Mouse (Mus musculus) testis, postnatal 14 days (tissue): ENCODE data around the gene Wdsub1.
"Not testable (repeated sequence)": the region's sequence is repeated elsewhere in the genome, so short reads cannot be mapped to it uniquely, and the experiment has no call there.

Experiments
- DNase-seq: peaks from one replicate; pipeline ENCODE4 v3.0.0; 2021; ENCODE audit warnings: low spot score

The Wdsub1 gene

GRCm38 (mm10) chr2:59881831-59882741 is at the start of gene Wdsub1:
TSS of gene Wdsub1 (minus strand) at chr2:59882591.
- peak; percentile 95 for DNase-seq

DNA sequence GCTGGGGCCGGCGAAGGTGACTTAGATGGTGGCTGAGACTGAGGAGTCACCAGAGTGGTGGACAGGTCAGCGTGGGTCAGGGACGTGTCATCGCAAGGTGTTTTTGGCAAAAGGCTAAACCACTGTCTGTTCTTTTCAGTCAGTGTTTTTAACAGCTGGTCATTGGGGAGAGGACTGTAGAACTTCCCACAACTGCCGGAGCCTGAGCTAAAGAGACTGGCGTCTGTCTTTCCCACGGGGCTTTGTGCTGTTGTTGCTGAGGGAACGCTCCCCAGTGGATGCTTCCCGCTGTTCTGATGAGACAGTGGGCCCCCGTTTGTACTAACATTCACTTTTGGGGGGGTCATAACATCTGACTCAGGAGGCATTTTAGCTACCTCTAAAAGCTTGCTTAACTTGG is 31.2 kb upstream of the Wdsub1 start:
- no peak for DNase-seq

GRCm38 (mm10) chr2:59908048-59908447 is 25.7 kb upstream of the Wdsub1 start:
- DNase-seq: no peak

DNA sequence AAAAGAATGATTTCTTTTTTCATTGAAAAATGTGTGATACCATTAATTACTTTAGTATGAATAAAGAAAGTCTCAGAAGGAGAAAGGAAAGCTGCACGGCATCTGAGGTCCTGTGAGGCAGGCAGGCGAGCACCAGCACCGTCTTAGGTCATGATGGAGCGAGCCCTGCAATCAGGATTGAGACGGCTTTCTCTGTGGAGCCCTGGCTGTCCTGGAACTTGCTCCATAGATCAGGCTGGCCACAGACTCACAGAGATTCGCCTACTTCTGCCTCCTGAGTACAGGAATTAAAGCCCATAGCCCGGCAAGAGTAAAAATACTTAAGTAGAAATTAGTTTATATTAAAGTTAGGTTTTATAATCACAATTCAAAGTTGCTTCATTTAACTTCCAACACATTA is 21.6 kb upstream of the Wdsub1 start:
- no peak for DNase-seq

- no peak for DNase-seq
These were observed 16.3 kb upstream of the Wdsub1 start for GRCm38 (mm10) chr2:59898666-59899065.

- DNase-seq: no peak
These were observed 15.7 kb upstream of the Wdsub1 start for GRCm38 (mm10) chr2:59898105-59898504.

DNA sequence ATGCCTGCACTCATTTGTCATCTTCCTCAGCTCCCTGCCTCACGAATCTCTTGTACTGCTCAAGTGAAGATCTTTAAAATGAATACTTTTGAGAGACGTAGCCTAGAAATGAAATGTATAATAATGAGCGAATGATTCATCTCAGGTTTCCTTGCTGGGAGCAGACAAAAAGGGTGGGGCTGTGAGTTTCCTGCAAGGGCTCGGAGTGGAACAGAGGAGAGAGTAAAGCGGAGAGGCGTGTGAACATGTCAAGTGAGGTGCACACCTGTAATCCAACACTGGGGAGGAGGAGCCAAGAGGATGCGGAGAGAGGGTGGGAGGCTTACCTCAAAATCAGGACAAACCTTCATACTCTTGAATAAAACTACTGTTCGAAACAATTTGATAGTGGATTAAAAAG is 14.4 kb upstream of the Wdsub1 start:
- DNase-seq: no peak

GRCm38 (mm10) chr2:59896400-59896799 is 14.0 kb upstream of the Wdsub1 start:
- DNase-seq: no peak

- DNase-seq: no peak
These were observed 7.3 kb upstream of the Wdsub1 start for GRCm38 (mm10) chr2:59889699-59890098.

DNA sequence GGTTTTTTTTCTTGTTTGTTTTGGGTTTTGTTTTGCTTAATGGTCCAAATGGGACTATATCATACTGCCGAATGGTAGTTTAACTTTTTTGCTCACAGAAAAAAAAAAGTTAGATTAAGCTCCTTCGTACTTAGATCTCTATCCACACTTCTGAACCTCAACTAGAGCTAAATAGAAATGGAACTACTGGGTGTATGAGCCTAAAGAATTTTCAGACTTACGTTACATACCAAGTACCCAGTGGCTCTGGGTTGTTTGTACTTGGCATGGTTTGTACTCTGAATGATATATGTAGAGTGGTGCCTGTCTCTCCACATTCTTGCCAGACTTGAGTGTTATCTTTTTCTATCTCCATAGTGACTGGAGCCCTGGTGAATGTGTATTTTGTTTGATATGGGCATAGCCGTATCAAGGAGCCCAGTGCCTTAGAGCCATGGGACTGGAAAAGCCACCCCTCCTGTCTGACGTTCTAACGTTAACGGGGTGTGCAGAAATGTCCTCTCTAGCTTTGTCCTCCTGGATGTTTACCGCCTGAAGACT is 421 bp upstream of the Wdsub1 start:
- DNase-seq: no peak

DNA sequence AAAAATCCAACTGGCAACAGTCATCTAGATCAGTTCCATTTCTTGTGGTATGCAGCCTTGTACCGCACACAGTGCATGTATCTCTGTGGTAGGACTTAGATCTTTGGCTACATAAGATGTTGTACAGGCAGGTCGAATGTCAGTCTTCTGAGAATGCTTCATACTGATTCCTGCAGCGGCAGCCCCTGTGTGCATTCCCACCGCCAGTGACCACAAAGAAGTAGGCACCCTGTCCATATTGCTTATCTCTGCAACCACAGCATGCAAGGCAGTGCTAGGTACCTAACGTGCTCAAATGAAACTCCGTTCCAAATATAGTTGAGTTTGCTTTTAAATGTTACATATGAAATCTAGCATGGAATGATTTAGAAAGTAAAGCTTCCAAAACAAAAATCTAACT is 987 bp downstream of the Wdsub1 start:
- no peak for DNase-seq

DNA sequence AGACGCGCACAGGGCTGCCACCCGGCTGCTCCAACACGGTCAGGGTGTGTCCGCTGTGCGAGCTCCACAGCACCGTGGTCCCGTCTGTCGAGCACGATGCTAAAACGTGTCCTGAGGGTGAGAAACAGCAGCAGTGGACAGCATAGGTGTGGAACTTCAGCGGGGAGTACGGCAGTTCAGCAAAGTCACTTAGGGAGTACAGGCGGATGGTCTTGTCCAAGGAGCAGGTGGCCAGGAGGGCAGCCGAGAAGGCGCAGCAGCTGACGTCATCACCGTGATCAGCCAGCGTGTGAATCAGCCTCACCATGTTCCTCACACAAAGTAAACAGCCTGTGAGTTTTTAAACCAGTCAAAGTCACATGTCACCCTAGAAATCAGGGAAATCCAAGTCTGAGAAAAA is 4.2 kb downstream of the Wdsub1 start:
- peak; percentile 51 for DNase-seq

- no peak for DNase-seq
These were observed 5.1 kb downstream of the Wdsub1 start for GRCm38 (mm10) chr2:59877335-59877734.

- no peak for DNase-seq
These were observed 5.9 kb downstream of the Wdsub1 start for GRCm38 (mm10) chr2:59876482-59876881.

DNA sequence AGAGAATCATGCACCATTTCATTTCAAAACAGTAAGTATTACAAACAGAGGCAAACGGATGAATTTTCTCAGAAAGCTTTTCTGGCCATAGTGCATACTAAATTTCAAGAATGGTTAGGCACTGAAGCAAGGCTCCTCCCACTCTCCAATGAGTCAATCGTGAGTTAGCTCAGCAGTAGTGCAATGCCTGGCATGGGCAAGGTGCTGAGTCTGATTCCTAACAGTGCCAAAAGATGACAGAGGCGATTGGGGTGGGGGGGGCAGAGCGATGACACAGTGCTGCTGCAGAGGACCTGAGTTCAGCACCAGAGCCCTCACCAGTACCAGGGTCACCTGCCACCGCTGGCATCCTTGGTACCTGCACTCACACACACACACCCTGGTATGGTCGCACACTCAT is 11.9 kb downstream of the Wdsub1 start:
- no peak for DNase-seq

GRCm38 (mm10) chr2:59862618-59863017 is 19.8 kb downstream of the Wdsub1 start:
- no peak for DNase-seq

DNA sequence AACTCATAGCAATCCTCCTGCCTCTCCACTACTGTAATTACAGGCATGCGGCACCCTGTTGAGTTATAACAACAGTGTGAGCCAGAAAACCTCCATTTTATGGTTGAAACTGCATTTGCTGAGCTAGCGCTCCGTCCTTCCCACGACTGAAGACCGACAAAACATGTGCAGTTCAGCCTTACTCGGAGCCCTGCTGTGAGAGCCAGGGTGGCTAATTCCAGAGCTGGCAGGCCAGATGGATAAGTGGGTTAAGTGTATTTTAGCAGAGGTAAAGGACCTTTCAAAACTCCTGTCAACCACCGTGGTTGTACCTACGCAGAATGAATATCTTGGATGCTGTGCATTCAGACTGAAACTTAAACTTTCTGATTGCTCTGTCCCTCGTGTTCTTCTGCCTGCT is 28.0 kb downstream of the Wdsub1 start:
- DNase-seq: no peak

DNA sequence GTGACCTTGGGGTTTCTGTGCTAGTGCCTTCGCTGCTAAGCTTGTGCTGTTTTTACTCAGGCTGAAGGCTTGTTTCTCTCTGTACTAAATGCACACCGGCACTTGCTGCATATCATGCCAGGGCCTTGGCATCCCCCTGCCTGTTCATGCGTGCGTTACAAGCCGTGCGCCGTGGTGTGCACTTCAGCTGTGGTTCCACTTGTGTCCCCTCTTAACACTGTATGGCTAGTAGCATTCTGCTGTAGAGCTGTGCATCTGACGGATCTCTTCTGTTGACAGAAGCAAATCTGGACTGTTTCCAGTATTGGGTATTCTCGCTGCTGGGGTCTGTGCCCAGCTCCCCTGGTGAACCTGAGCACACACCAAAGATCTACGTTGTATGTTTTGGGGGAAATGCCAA is 28.8 kb downstream of the Wdsub1 start:
- DNase-seq: no peak

- DNase-seq: no peak
These were observed 29.5 kb downstream of the Wdsub1 start for GRCm38 (mm10) chr2:59852916-59853315.

GRCm38 (mm10) chr2:59851885-59852284 is 30.5 kb downstream of the Wdsub1 start:
- DNase-seq: not testable (repeated sequence)

DNA sequence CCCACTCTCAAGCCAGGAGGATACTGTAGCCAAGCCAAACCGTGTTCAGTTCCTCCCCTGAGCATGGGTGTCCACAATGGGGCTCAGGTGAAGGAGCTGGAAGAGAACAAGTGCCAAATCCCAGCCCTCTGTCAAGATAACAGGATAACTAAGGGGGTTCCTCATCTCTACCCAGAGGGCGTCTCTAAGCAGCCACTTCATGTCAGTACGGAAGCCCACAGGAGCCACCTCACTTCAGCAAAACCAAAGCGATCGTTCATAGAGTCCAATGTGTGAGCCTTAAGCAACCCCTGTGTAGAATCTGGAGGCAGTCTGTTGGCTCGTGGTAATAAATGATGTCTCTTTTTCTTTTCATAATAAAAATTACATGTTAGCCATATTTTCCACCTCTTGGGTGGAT is 38.5 kb downstream of the Wdsub1 start:
- no peak for DNase-seq

- peak; percentile 27 for DNase-seq
These were observed 39.2 kb downstream of the Wdsub1 start for GRCm38 (mm10) chr2:59843156-59843555.

DNA sequence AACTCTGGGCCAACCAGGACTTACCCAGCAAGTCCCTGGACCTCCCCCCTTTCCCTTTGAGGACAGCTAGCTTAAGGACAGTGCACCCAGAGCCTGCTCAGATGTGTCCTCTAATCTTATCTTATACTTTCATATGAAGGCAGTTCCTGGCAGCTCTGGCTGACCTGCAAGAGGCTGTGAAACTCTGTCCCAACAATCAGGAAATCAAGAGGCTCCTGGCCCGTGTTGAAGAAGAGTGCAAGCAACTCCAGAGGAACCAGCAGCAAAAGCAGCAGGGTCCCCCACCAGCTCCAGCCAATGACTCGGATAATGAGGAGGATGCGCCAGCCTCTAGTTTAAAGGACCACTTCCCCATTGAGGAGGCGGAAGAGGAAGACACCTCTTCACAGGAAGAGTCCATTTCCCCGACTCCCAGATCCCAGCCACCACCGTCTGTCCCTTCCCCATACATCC is 39.8 kb downstream of the Wdsub1 start:
- DNase-seq: no peak

DNA sequence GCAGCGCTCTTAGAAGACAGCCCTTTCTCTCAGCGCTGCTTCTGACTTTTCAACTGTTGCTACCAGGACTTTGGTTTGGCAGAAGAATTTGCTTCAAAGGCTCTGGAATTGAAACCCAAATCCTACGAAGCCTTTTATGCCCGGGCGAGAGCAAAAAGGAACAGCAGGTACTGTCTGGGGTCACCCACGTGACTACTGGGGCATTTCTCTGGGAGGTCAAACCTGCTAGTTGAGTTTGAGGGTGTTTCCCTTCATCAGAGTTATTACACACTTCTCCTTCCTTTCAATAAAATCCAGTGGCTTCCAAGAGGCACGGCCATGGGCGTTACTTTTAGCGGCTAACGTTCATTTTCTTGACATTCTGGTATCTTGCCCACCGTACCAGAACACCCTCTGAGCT is 40.4 kb downstream of the Wdsub1 start:
- no peak for DNase-seq
